Mouse (Mus musculus): ENCODE results near the gene Usp30. TPM values are rescaled to one million over a fixed set of nuclear protein-coding genes. Genes with fewer than 3 reads are reported as not detected.

Usp30 gene
- polyA plus RNA-seq, 1 experiment, result not detected

DNA sequence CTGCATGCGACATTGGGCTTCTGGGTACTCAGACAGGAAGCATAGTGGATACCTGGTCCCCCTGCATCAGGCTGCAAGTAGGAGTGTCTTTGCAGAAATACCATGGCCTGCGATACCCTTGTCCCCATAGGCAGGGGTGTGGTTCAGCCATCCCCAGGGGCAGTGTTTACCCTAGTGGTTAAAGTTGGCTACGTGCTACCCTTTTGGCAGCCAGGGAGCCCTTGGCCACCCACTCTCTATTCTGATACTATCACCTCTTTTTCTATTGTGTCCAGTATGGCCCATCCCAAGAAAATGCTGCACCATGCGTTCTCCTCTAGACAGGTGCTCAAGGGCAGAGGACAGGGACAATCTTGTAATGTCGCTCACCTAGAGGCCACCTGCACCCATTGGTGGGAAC, 89.5 kb downstream of the Usp30 start:
- Histone ChIP-seq H3K4me1 (ENCODE audit: control insufficient read depth, insufficient read depth, low read length) (no peaks in the 10 kb centered on the region), H3K27ac (ENCODE audit: insufficient read depth, low read depth, low read length) (no peak overlapping the region), H3K4me3 (ENCODE audit: insufficient read depth, low read depth, low read length) (no peak overlapping the region)
- WGBS, result 89% methylated on average over 5 of the region's 5 CpGs
- TF ChIP-seq CTCF (IDR thresholded peaks at IDR 0.05; ENCODE audit: insufficient read depth, low read depth, low read length) (no peak), POLR2A (IDR thresholded peaks at IDR 0.05; ENCODE audit: insufficient read depth, low read depth, low read length) (no peak)

DNA sequence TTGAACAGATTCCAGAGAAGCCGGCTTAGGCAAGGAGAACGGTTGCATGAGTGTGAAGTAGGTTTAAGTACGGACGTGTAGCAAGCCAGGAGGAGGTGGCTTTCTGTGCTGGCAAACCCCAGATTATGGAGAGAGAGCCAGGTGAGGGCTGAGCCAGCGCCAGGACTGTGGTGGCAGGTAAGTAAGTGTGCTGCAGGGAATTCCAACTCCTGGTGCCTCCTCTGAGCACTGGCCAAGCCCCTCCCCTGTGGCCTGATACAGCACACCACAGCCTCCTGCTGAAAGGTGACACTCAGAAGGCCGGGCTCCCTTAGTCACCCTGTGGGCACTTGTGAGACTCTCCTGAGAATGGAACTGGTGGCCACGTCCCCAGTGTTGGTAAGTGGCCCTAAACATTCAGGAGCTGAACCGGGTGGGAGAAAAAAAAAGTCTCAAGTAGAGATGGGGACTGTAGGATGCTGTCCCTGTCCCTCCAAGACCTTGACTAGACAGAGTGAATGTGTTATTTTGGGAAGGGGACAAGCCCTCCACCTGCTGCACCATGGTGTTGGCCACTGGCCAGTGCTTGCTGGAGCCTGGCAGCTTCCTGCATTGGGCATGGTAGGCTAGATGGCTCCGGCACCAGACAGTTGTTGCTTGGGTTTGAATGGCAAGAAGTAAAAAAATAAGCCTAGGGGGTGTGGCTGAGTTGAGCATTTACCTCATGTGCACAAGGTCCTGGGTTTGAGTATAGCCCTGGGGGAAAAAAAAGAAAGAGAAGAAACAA, 90.1 kb downstream of the Usp30 start:
- Histone ChIP-seq H3K4me3 (ENCODE audit: insufficient read depth, low read depth, low read length) (no peak overlapping the region), H3K4me1 (ENCODE audit: control insufficient read depth, insufficient read depth, low read length) (no peaks in the 10 kb centered on the region), H3K27ac (ENCODE audit: insufficient read depth, low read depth, low read length) (no peak overlapping the region)
- WGBS, result 66% methylated on average over 9 of the region's 9 CpGs
- TF ChIP-seq CTCF (IDR thresholded peaks at IDR 0.05; ENCODE audit: insufficient read depth, low read depth, low read length) (no peak), POLR2A (IDR thresholded peaks at IDR 0.05; ENCODE audit: insufficient read depth, low read depth, low read length) (no peak)

GRCm38 (mm10) chr5:114157236-114157635, 92.0 kb downstream of the Usp30 start:
- TF ChIP-seq CTCF (IDR thresholded peaks at IDR 0.05; ENCODE audit: insufficient read depth, low read depth, low read length) (no peak), POLR2A (IDR thresholded peaks at IDR 0.05; ENCODE audit: insufficient read depth, low read depth, low read length) (no peak)
- H3K4me3 ChIP-seq (ENCODE audit: insufficient read depth, low read depth, low read length), result no peak overlapping the region
- H3K27ac ChIP-seq (ENCODE audit: insufficient read depth, low read depth, low read length), result no peak overlapping the region
- no peaks in the 10 kb centered on the region for H3K4me1 ChIP-seq (ENCODE audit: control insufficient read depth, insufficient read depth, low read length)
- WGBS, result 64% methylated on average over 7 of the region's 7 CpGs

GRCm38 (mm10) chr5:114161424-114161823, 96.2 kb downstream of the Usp30 start:
- 80% methylated on average over 6 of the region's 6 CpGs for WGBS
- TF ChIP-seq POLR2A (IDR thresholded peaks at IDR 0.05; ENCODE audit: insufficient read depth, low read depth, low read length), result no peak
- TF ChIP-seq CTCF (IDR thresholded peaks at IDR 0.05; ENCODE audit: insufficient read depth, low read depth, low read length), result no peak
- Histone ChIP-seq H3K4me1 (ENCODE audit: control insufficient read depth, insufficient read depth, low read length) (peaks cover 3% of the 10 kb centered on the region), H3K27ac (ENCODE audit: insufficient read depth, low read depth, low read length) (no peak overlapping the region), H3K4me3 (ENCODE audit: insufficient read depth, low read depth, low read length) (no peak overlapping the region)

GRCm38 (mm10) chr5:114162106-114162815, 97.0 kb downstream of the Usp30 start:
- peaks cover 3% of the 10 kb centered on the region for H3K4me1 ChIP-seq (ENCODE audit: control insufficient read depth, insufficient read depth, low read length)
- 37% methylated on average over 12 of the region's 12 CpGs for WGBS
- H3K27ac ChIP-seq (ENCODE audit: insufficient read depth, low read depth, low read length), result no peak overlapping the region
- no peak overlapping the region for H3K4me3 ChIP-seq (ENCODE audit: insufficient read depth, low read depth, low read length)
- TF ChIP-seq CTCF (IDR thresholded peaks at IDR 0.05; ENCODE audit: insufficient read depth, low read depth, low read length), result no peak
- no peak for TF ChIP-seq POLR2A (IDR thresholded peaks at IDR 0.05; ENCODE audit: insufficient read depth, low read depth, low read length)

DNA sequence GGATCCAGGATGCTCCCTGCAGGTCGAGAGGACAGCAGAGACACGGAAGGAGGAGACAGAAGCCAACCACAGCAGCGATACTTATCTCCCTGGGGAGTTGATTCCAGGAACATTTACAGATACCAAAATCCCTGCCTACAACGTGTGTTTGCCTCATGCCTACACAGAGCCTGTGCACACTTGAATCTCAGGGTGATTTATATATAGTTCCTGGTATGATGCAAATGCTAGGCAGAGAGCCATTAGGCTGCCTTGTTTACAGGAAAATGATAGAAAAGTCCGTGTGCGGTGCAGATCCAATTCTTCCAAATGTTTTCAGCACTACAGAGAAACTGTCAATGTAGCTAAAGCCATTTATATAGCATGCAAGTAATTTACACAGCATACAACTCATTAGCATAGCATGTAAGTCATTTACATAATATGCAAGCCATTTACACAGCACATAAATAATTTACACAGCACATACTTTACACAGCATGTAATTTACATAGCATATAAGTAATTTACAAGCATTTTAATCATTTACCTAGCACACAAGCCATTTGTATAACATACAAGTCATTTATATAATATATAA, 97.9 kb downstream of the Usp30 start:
- no peak overlapping the region for H3K27ac ChIP-seq (ENCODE audit: insufficient read depth, low read depth, low read length)
- 43% methylated on average over 6 of the region's 6 CpGs for WGBS
- H3K4me3 ChIP-seq (ENCODE audit: insufficient read depth, low read depth, low read length), result no peak overlapping the region
- TF ChIP-seq CTCF (IDR thresholded peaks at IDR 0.05; ENCODE audit: insufficient read depth, low read depth, low read length) (no peak), POLR2A (IDR thresholded peaks at IDR 0.05; ENCODE audit: insufficient read depth, low read depth, low read length) (no peak)
- H3K4me1 ChIP-seq (ENCODE audit: control insufficient read depth, insufficient read depth, low read length), result peaks cover 3% of the 10 kb centered on the region

DNA sequence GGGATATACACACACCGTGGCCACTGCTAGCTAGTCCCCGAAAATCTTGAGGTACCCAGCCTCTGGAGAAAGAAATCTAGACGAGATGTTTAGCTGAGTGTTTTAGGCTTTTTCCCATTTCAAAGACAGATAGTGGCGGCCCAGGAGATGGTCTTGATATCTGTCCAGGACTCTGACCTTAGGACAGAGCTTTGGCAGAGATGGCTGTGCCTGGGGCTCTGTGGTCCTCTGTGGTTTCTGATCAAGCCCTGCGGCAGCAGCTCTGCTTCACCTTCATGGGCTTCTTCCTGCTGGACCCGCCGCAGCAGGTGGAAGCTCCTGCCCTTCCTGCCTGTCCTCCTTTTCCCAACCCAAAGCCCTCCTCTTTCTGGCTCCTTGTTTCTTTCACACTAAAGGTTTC, 105.1 kb downstream of the Usp30 start:
- TF ChIP-seq CTCF (IDR thresholded peaks at IDR 0.05; ENCODE audit: insufficient read depth, low read depth, low read length) (no peak), POLR2A (IDR thresholded peaks at IDR 0.05; ENCODE audit: insufficient read depth, low read depth, low read length) (no peak)
- Histone ChIP-seq H3K4me1 (ENCODE audit: control insufficient read depth, insufficient read depth, low read length) (peaks cover 5% of the 10 kb centered on the region), H3K4me3 (ENCODE audit: insufficient read depth, low read depth, low read length) (no peak overlapping the region), H3K27ac (ENCODE audit: insufficient read depth, low read depth, low read length) (no peak overlapping the region)
- WGBS, result 90% methylated on average over 7 of the region's 7 CpGs

GRCm38 (mm10) chr5:114172936-114173335, 107.7 kb downstream of the Usp30 start:
- Histone ChIP-seq H3K27ac (ENCODE audit: insufficient read depth, low read depth, low read length) (no peak overlapping the region), H3K4me1 (ENCODE audit: control insufficient read depth, insufficient read depth, low read length) (peaks cover 15% of the 10 kb centered on the region), H3K4me3 (ENCODE audit: insufficient read depth, low read depth, low read length) (no peak overlapping the region)
- WGBS, result 97% methylated on average over 3 of the region's 3 CpGs
- no peak for TF ChIP-seq POLR2A (IDR thresholded peaks at IDR 0.05; ENCODE audit: insufficient read depth, low read depth, low read length)
- TF ChIP-seq CTCF (IDR thresholded peaks at IDR 0.05; ENCODE audit: insufficient read depth, low read depth, low read length), result no peak

GRCm38 (mm10) chr5:114173458-114173857, 108.2 kb downstream of the Usp30 start:
- WGBS, result 79% methylated on average over 7 of the region's 7 CpGs
- TF ChIP-seq CTCF (IDR thresholded peaks at IDR 0.05; ENCODE audit: insufficient read depth, low read depth, low read length), result no peak
- TF ChIP-seq POLR2A (IDR thresholded peaks at IDR 0.05; ENCODE audit: insufficient read depth, low read depth, low read length), result no peak
- peaks cover 15% of the 10 kb centered on the region for H3K4me1 ChIP-seq (ENCODE audit: control insufficient read depth, insufficient read depth, low read length)

More at GRCm38 (mm10) chr5:114173458-114173857, 108.2 kb downstream of the Usp30 start:
- Histone ChIP-seq H3K27ac (ENCODE audit: insufficient read depth, low read depth, low read length) (no peak overlapping the region), H3K4me3 (ENCODE audit: insufficient read depth, low read depth, low read length) (no peak overlapping the region)
